Mouse (Mus musculus): Measurements from ENCODE around the gene Pla2g1b.

DNA sequence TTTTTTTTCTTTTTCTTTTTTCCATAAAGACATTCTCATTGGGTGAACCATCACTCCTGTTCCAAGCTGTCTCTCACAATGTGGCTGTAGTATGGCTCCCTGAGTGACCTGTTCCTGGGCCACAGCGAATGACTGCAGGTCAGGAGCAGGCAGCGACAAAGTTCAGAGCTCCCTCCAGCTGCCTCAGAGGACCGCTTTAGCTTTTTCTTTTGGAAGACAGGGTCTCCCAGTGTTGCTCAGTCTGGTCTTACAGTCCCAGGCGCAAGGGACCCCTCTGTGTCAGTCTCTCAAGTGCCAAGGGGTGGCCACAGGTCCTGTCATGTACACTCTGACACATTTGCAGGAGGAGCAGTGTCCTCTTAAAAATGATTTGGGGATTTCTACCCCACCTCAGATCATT, 56.5 kb downstream of the Pla2g1b start:
- TF ChIP-seq EP300 (IDR thresholded peaks at IDR 0.05; ENCODE audit: insufficient read depth, low read depth, low read length) (no peak), CTCF (IDR thresholded peaks at IDR 0.05; ENCODE audit: low read depth, low read length) (no peak), POLR2A (IDR thresholded peaks at IDR 0.05; ENCODE audit: insufficient read depth, low read length) (no peak)
